Mouse (Mus musculus): ENCODE measurements at regions not wholly inside any gene's neighbourhood (a gene's known extent, or its start where the extent isn't known, plus 50 kb on each side); places are given as distances from the start of the nearest gene placed in this dataset.

- no peak for DNase-seq (ENCODE audit: low read depth, low spot score)
These were observed 363.4 kb upstream of the Gm5150 start for GRCm38 (mm10) chr3:16369629-16370028.

- DNase-seq (ENCODE audit: low read depth, low spot score) = no peak
These were observed 356.9 kb upstream of the Gm5150 start for GRCm38 (mm10) chr3:16363134-16363533.

- DNase-seq (ENCODE audit: low read depth, low spot score) = no peak
These were observed 352.8 kb upstream of the Gm5150 start for GRCm38 (mm10) chr3:16358999-16359398.

GRCm38 (mm10) chr3:16330750-16331149 is 324.5 kb upstream of the Gm5150 start:
- no peak for DNase-seq (ENCODE audit: low read depth, low spot score)

- DNase-seq (ENCODE audit: low read depth, low spot score) = peak; percentile 1
These were observed 304.6 kb upstream of the Gm5150 start for GRCm38 (mm10) chr3:16310834-16311233.

- DNase-seq (ENCODE audit: low read depth, low spot score) = no peak
These were observed 271.2 kb upstream of the Gm5150 start for GRCm38 (mm10) chr3:16277407-16277806.
